Mouse (Mus musculus) embryonic fibroblast, embryonic 13.5 days (primary cell): ENCODE results near the gene Ttc30a1.

Experiments used
- CTCF ChIP-seq: IDR thresholded peaks from 2 replicates; pipeline ENCODE4 v1.5.1; 2011; ENCODE audit warnings: mild to moderate bottlenecking, control low read depth, low read length, moderate library complexity, borderline replicate concordance; ENCODE audit not compliant: insufficient read depth
- POLR2A ChIP-seq: IDR thresholded peaks from 2 replicates; pipeline ENCODE4 v1.6.1; 2011; ENCODE audit warnings: low read depth, mild to moderate bottlenecking, control low read depth, low read length, moderate library complexity

GRCm38 (mm10) chr2:75982626-75983025, 859 bp upstream of the Ttc30a1 start:
- TF ChIP-seq POLR2A (no peak), CTCF (no peak)
